Mouse (Mus musculus): ENCODE results near the gene Hs1bp3. TPM values are rescaled to one million over a fixed set of nuclear protein-coding genes. Genes with fewer than 3 reads are reported as not detected.

The Hs1bp3 gene
- polyA plus RNA-seq, 1 experiment = 11.1 TPM

GRCm38 (mm10) chr12:8371746-8372510 lies 58.7 kb downstream of the Hs1bp3 start:
- no peaks in the 10 kb centered on the region for H3K27me3 ChIP-seq (replicated peaks)
- H3K9me3 ChIP-seq = no peaks in the 10 kb centered on the region
- no peak overlapping the region for H3K4me3 ChIP-seq (replicated peaks)
- H3K4me1 ChIP-seq = peaks cover 38% of the 10 kb centered on the region
- TF ChIP-seq GATA1 (IDR thresholded peaks at IDR 0.05; ENCODE audit: borderline replicate concordance, low read length) = no peak
- no peak for TF ChIP-seq FLI1 (IDR thresholded peaks at IDR 0.05; ENCODE audit: low read length)
- H3K36me3 ChIP-seq (replicated peaks; ENCODE audit: low read length) = no peaks in the 10 kb centered on the region

- TF ChIP-seq FLI1 (IDR thresholded peaks at IDR 0.05; ENCODE audit: low read length) = no peak
- no peak for TF ChIP-seq GATA1 (IDR thresholded peaks at IDR 0.05; ENCODE audit: borderline replicate concordance, low read length)
- Histone ChIP-seq H3K4me3 (replicated peaks) (no peak overlapping the region), H3K9me3 (no peaks in the 10 kb centered on the region), H3K27me3 (replicated peaks) (no peaks in the 10 kb centered on the region), H3K4me1 (peaks cover 38% of the 10 kb centered on the region), H3K36me3 (replicated peaks; ENCODE audit: low read length) (no peaks in the 10 kb centered on the region)
These were observed 59.4 kb downstream of the Hs1bp3 start for GRCm38 (mm10) chr12:8372511-8373180.

- Histone ChIP-seq H3K9me3 (no peaks in the 10 kb centered on the region), H3K4me3 (replicated peaks) (no peak overlapping the region), H3K36me3 (replicated peaks; ENCODE audit: low read length) (no peaks in the 10 kb centered on the region), H3K27me3 (replicated peaks) (no peaks in the 10 kb centered on the region), H3K4me1 (peaks cover 38% of the 10 kb centered on the region)
- TF ChIP-seq GATA1 (IDR thresholded peaks at IDR 0.05; ENCODE audit: borderline replicate concordance, low read length) = no peak
- no peak for TF ChIP-seq FLI1 (IDR thresholded peaks at IDR 0.05; ENCODE audit: low read length)
These were observed 60.5 kb downstream of the Hs1bp3 start for GRCm38 (mm10) chr12:8373741-8374140.

- Histone ChIP-seq H3K9me3 (no peaks in the 10 kb centered on the region), H3K36me3 (replicated peaks; ENCODE audit: low read length) (no peaks in the 10 kb centered on the region), H3K27me3 (replicated peaks) (peaks cover 4% of the 10 kb centered on the region), H3K4me3 (replicated peaks) (no peak overlapping the region), H3K4me1 (peaks cover 41% of the 10 kb centered on the region)
- TF ChIP-seq GATA1 (IDR thresholded peaks at IDR 0.05; ENCODE audit: borderline replicate concordance, low read length) (no peak), FLI1 (IDR thresholded peaks at IDR 0.05; ENCODE audit: low read length) (no peak)
These were observed 63.9 kb downstream of the Hs1bp3 start for GRCm38 (mm10) chr12:8377169-8377568.

- peaks cover 37% of the 10 kb centered on the region for H3K4me1 ChIP-seq
- peaks cover 6% of the 10 kb centered on the region for H3K27me3 ChIP-seq (replicated peaks)
- no peaks in the 10 kb centered on the region for H3K9me3 ChIP-seq
- no peak overlapping the region for H3K4me3 ChIP-seq (replicated peaks)
- no peaks in the 10 kb centered on the region for H3K36me3 ChIP-seq (replicated peaks; ENCODE audit: low read length)
- TF ChIP-seq FLI1 (IDR thresholded peaks at IDR 0.05; ENCODE audit: low read length) (no peak), GATA1 (IDR thresholded peaks at IDR 0.05; ENCODE audit: borderline replicate concordance, low read length) (no peak)
These were observed 64.9 kb downstream of the Hs1bp3 start for GRCm38 (mm10) chr12:8377955-8378620.

- Histone ChIP-seq H3K4me3 (replicated peaks) (no peak overlapping the region), H3K36me3 (replicated peaks; ENCODE audit: low read length) (no peaks in the 10 kb centered on the region), H3K4me1 (peaks cover 45% of the 10 kb centered on the region), H3K9me3 (no peaks in the 10 kb centered on the region), H3K27me3 (replicated peaks) (peaks cover 7% of the 10 kb centered on the region)
- TF ChIP-seq FLI1 (IDR thresholded peaks at IDR 0.05; ENCODE audit: low read length) (no peak), GATA1 (IDR thresholded peaks at IDR 0.05; ENCODE audit: borderline replicate concordance, low read length) (no peak)
These were observed 66.7 kb downstream of the Hs1bp3 start for GRCm38 (mm10) chr12:8379795-8380521.

DNA sequence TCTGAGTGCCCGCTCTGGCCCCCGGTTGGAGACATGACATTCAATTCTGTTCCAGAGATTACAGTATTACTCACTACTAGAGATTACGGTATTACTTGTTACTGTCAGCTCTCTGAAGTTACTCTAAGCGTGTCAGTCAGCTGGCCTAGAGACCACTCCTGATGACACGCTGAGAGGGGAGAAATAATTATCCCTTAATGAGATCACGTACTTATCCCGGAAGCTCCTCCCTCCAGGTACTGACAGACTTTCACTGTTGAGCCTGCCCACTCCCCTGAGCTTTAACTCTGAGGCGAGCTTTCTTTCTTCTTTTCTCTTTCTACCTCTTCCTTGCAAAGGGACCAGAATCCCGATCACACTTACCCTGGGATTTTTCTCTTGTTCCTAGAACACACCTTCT lies 67.7 kb downstream of the Hs1bp3 start:
- H3K9me3 ChIP-seq = no peaks in the 10 kb centered on the region
- TF ChIP-seq GATA1 (IDR thresholded peaks at IDR 0.05; ENCODE audit: borderline replicate concordance, low read length) (no peak), FLI1 (IDR thresholded peaks at IDR 0.05; ENCODE audit: low read length) (no peak)

DNA sequence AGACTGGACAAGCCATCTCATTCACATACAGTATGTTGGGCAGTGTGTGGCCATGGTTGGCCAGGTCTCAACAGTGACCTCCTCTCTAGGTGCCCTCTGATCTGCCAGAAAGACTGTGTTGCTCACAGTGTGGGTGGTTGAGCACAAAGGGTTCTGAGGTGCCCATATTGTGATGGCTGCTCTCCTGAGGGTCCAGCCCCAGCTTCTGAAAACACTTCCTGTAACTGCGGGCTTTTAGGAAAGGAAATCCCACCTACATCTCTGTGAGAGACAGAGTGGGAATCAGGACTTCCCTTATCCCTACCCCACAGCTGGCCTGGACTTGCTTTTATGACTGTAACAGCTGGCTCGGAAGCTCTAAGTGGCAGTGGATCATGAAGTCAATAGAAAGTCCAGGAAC lies 68.7 kb downstream of the Hs1bp3 start:
- H3K9me3 ChIP-seq = no peaks in the 10 kb centered on the region
- H3K4me3 ChIP-seq (replicated peaks) = no peak overlapping the region
- H3K4me1 ChIP-seq = peaks cover 59% of the 10 kb centered on the region
- peaks cover 9% of the 10 kb centered on the region for H3K27me3 ChIP-seq (replicated peaks)
- TF ChIP-seq FLI1 (IDR thresholded peaks at IDR 0.05; ENCODE audit: low read length) = no peak
- TF ChIP-seq GATA1 (IDR thresholded peaks at IDR 0.05; ENCODE audit: borderline replicate concordance, low read length) = no peak
- no peaks in the 10 kb centered on the region for H3K36me3 ChIP-seq (replicated peaks; ENCODE audit: low read length)

More for the DNA sequence above, 67.7 kb downstream of the Hs1bp3 start:
- peaks cover 53% of the 10 kb centered on the region for H3K4me1 ChIP-seq
- peaks cover 9% of the 10 kb centered on the region for H3K27me3 ChIP-seq (replicated peaks)
- no peak overlapping the region for H3K4me3 ChIP-seq (replicated peaks)
- no peaks in the 10 kb centered on the region for H3K36me3 ChIP-seq (replicated peaks; ENCODE audit: low read length)

- peaks cover 9% of the 10 kb centered on the region for H3K27me3 ChIP-seq (replicated peaks)
- peaks cover 77% of the 10 kb centered on the region for H3K4me1 ChIP-seq
- H3K9me3 ChIP-seq = no peaks in the 10 kb centered on the region
- TF ChIP-seq GATA1 (IDR thresholded peaks at IDR 0.05; ENCODE audit: borderline replicate concordance, low read length) (no peak), FLI1 (IDR thresholded peaks at IDR 0.05; ENCODE audit: low read length) (no peak)
- no peak overlapping the region for H3K4me3 ChIP-seq (replicated peaks)
- H3K36me3 ChIP-seq (replicated peaks; ENCODE audit: low read length) = no peaks in the 10 kb centered on the region
These were observed 70.6 kb downstream of the Hs1bp3 start for GRCm38 (mm10) chr12:8383822-8384221.

Data from megakaryocyte, embryonic 14.5 days (primary cell).